Mouse (Mus musculus) CD4-positive, CD25-positive, alpha-beta regulatory T cell, adult 9 weeks (primary cell): Measurements from ENCODE around the gene Adam20. TPM values are rescaled to one million over a fixed set of nuclear protein-coding genes. Genes with fewer than 3 reads are reported as not detected.

Experiments
- polyA plus RNA-seq: library from polyadenylated mRNA; unstranded; fragments of 100-300 nt; shearing (Covaris generic); gene quantifications from one replicate; pipeline ENCODE4 v1.2.1, GENCODE M21; 2017

Adam20 gene
- not detected for polyA plus RNA-seq

GRCm38 (mm10) chr8:40792973-40793372 lies at the start of gene Adam20:
TSS of gene Adam20 (plus strand) at chr8:40793273.

GRCm38 (mm10) chr8:40751908-40752307 lies 41.2 kb upstream of the Adam20 start, which contains the start of gene Adam25:
TSS of gene Adam25 (plus strand) at chr8:40752208.

Other genes with a start within 250 kb of the Adam20 start
- not detected for gene Adam24, start 118.2 kb upstream of the Adam20 start, polyA plus RNA-seq
- gene Adam25, start 41.1 kb upstream of the Adam20 start, polyA plus RNA-seq, result not detected
- gene Adam39, start 29.7 kb downstream of the Adam20 start, polyA plus RNA-seq, result not detected